Mouse (Mus musculus) stomach, embryonic 14.5 days (tissue): ENCODE measurements at regions not wholly inside any gene's neighbourhood (a gene's known extent, or its start where the extent isn't known, plus 50 kb on each side); places are given as distances from the start of the nearest gene placed in this dataset.

Experiments
- ATAC-seq: fragments of 200-750 bp; cut with Nextera tagmentation; 2 replicates; pipeline ENCODE4 v1.8.0; 2017; ENCODE audit warnings: low read depth, moderate TSS enrichment; ENCODE audit not compliant: insufficient number of reproducible peaks, insufficient read depth, low FRiP score
- H3K27ac ChIP-seq: fragments of 300-500 bp; sonication (generic); 2 replicates; pipeline ENCODE4 v1.5.1; 2014; ENCODE audit warnings: mild to moderate bottlenecking, low read length, moderate library complexity, mixed read lengths
- H3K27me3 ChIP-seq: fragments of 300-500 bp; sonication (generic); 2 replicates; pipeline ENCODE4 v1.6.1; 2014; ENCODE audit warnings: low read length, control low read depth, mixed read lengths; ENCODE audit not compliant: control insufficient read depth, insufficient read depth
- H3K36me3 ChIP-seq: fragments of 300-500 bp; sonication (generic); 2 replicates; pipeline ENCODE4 v1.6.1; 2014; ENCODE audit warnings: mild to moderate bottlenecking, control low read depth, low read length, moderate library complexity, mixed read lengths; ENCODE audit not compliant: control insufficient read depth, insufficient read depth
- H3K4me1 ChIP-seq: fragments of 300-500 bp; sonication (generic); 2 replicates; pipeline ENCODE4 v1.6.1; 2014; ENCODE audit warnings: low read length, control low read depth, mixed read lengths; ENCODE audit not compliant: control insufficient read depth, insufficient read depth
- H3K4me2 ChIP-seq: fragments of 300-500 bp; sonication (generic); replicated peaks from 2 replicates; pipeline ENCODE4 v1.6.1; 2014; ENCODE audit warnings: low read depth, low read length, control low read depth
- H3K4me3 ChIP-seq: fragments of 300-500 bp; sonication (generic); 2 replicates; pipeline ENCODE4 v1.5.1; 2014; ENCODE audit warnings: low read depth, low read length, control low read depth
- H3K9ac ChIP-seq: fragments of 300-500 bp; sonication (generic); replicated peaks from 2 replicates; pipeline ENCODE4 v1.6.1; 2014; ENCODE audit warnings: low read depth, mild to moderate bottlenecking, control low read depth, low read length, moderate library complexity, mixed read lengths
- H3K9me3 ChIP-seq: fragments of 300-500 bp; sonication (generic); 2 replicates; pipeline ENCODE4 v1.6.1; 2016; ENCODE audit warnings: low read depth, low read length, control low read depth; ENCODE audit not compliant: control insufficient read depth
- WGBS: fragments of 180-500 bp; shearing (Covaris S2); extraction: QIAGEN DNeasy Blood & Tissue Kit; methylation state at CpG from one replicate; pipeline ENCODE4 v1.1.7; 2014; 5-methylcytosine and 5-hydroxymethylcytosine counted together

DNA sequence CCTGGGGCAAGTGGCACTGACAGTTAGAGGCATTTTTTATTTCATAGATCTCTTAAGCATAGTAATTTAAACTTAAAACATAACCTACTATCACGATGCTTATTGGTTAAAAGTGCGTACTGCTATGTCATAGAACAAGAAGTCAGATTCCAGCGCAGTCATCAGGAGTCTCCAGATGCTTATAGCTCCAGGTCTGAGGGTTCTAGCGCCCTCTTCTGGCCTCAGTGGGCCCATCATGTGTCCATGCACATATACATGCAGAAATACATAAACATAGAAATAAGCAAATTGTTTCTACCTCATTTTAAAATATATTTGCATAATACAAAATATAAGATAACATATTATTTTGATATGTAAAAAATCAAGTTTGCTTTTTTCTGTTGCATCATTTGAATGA is 1002.8 kb upstream of the Adgrl2 start:
- ATAC-seq: no peak

DNA sequence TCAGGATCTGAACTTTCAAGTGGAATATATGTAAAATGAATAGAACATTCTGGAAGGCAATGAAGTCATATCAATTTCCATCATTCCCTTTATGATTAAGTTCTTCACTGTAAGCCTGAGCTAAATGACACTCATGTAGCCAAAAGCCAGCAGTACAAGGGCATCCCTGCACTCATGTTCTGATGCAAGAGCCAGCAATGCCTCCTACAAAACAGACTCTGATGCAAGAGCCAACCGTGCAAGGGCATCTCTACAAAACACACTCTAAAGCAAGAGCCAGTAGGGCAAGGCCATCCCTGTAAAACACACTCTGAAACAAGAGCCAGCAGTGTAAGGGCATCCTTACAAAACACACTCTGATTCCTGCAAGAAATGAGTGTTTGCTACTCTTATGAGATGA is 997.4 kb upstream of the Adgrl2 start:
- Histone ChIP-seq H3K9me3 (no peaks in the 10 kb centered on the region), H3K9ac (no peak overlapping the region), H3K4me1 (no peaks in the 10 kb centered on the region), H3K4me2 (no peak overlapping the region), H3K27ac (no peak overlapping the region), H3K4me3 (no peak overlapping the region), H3K27me3 (no peaks in the 10 kb centered on the region), H3K36me3 (no peaks in the 10 kb centered on the region)
- no peak for ATAC-seq
- WGBS: 76% methylated on average over 1 of the region's 1 CpGs

More for the DNA sequence above, 1002.8 kb upstream of the Adgrl2 start:
- no peak overlapping the region for H3K27ac ChIP-seq
- no peak overlapping the region for H3K4me3 ChIP-seq
- H3K4me2 ChIP-seq: no peak overlapping the region
- 62% methylated on average over 4 of the region's 4 CpGs for WGBS
- H3K36me3 ChIP-seq: no peaks in the 10 kb centered on the region
- H3K4me1 ChIP-seq: no peaks in the 10 kb centered on the region
- H3K9me3 ChIP-seq: no peaks in the 10 kb centered on the region
- no peaks in the 10 kb centered on the region for H3K27me3 ChIP-seq
- H3K9ac ChIP-seq: no peak overlapping the region

DNA sequence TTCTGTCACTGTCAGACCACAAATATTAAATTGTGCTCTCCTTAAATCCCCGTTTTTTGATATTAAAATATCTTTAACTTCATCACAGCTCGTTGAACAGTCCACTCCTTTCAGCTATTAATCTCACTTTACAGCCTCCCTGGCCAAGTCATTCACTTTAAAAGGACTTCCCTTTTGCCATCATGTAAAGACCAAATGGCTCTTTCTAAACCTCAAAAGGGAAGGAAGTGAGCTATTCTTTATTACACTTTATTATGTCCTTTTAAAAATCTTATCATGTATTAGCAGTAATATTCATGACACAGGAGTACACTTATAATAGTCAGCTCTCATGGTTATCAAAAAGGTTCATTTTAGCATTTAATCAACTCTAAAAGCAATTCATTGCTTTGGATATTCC is 966.6 kb upstream of the Adgrl2 start:
- 61% methylated on average over 2 of the region's 2 CpGs for WGBS
- no peak overlapping the region for H3K4me2 ChIP-seq
- H3K4me3 ChIP-seq: no peak overlapping the region
- H3K9ac ChIP-seq: no peak overlapping the region
- H3K36me3 ChIP-seq: no peaks in the 10 kb centered on the region
- H3K27me3 ChIP-seq: no peaks in the 10 kb centered on the region
- H3K27ac ChIP-seq: no peak overlapping the region
- no peaks in the 10 kb centered on the region for H3K9me3 ChIP-seq
- ATAC-seq: no peak
- H3K4me1 ChIP-seq: no peaks in the 10 kb centered on the region

DNA sequence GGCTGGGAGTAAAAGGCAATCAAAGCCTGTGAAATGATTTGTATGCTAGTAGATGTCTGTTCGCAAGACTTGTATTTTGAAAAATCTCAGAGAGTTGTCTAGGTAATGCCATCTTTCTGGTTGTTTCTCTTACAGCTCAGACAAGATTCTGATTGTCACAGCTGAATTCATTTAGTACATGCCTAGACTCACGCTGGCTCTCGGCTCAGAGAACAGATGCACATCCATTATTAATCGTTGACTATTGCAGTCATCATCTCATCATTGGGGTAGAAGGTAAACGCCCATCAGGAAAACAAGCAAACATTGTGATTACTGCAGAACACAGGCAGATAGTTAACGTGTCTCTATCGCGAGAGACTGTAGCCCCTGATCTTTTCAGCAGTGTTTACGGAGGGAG is 945.8 kb upstream of the Adgrl2 start:
- 78% methylated on average over 9 of the region's 9 CpGs for WGBS
- no peak overlapping the region for H3K4me2 ChIP-seq
- H3K9ac ChIP-seq: no peak overlapping the region
- H3K4me1 ChIP-seq: no peaks in the 10 kb centered on the region
- H3K27me3 ChIP-seq: no peaks in the 10 kb centered on the region
- no peak overlapping the region for H3K27ac ChIP-seq
- no peaks in the 10 kb centered on the region for H3K9me3 ChIP-seq
- no peak for ATAC-seq
- no peaks in the 10 kb centered on the region for H3K36me3 ChIP-seq
- H3K4me3 ChIP-seq: no peak overlapping the region

DNA sequence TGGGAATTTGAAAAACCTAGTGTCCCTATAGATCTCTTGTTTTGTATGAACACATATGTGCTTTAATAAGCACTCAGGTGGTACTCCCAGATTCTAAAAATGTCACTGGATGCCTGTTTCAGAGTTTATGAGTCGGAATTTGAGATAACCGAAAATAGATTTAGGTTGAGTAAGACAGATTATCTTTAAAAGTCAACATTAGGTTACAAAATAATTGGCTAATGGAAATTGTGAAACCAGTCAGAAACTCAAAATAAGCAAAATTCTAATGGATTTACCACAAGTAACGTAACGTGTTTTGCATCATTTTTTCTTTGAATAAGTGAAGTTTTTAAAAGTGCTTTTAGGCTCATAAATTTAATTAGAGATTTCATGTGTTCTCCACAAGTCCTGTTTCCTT is 944.5 kb upstream of the Adgrl2 start:
- no peak for ATAC-seq
- no peaks in the 10 kb centered on the region for H3K27me3 ChIP-seq
- no peaks in the 10 kb centered on the region for H3K4me1 ChIP-seq
- WGBS: 76% methylated on average over 4 of the region's 4 CpGs
- H3K9me3 ChIP-seq: no peaks in the 10 kb centered on the region
- no peaks in the 10 kb centered on the region for H3K36me3 ChIP-seq
- no peak overlapping the region for H3K9ac ChIP-seq
- H3K27ac ChIP-seq: no peak overlapping the region
- H3K4me2 ChIP-seq: no peak overlapping the region
- no peak overlapping the region for H3K4me3 ChIP-seq

DNA sequence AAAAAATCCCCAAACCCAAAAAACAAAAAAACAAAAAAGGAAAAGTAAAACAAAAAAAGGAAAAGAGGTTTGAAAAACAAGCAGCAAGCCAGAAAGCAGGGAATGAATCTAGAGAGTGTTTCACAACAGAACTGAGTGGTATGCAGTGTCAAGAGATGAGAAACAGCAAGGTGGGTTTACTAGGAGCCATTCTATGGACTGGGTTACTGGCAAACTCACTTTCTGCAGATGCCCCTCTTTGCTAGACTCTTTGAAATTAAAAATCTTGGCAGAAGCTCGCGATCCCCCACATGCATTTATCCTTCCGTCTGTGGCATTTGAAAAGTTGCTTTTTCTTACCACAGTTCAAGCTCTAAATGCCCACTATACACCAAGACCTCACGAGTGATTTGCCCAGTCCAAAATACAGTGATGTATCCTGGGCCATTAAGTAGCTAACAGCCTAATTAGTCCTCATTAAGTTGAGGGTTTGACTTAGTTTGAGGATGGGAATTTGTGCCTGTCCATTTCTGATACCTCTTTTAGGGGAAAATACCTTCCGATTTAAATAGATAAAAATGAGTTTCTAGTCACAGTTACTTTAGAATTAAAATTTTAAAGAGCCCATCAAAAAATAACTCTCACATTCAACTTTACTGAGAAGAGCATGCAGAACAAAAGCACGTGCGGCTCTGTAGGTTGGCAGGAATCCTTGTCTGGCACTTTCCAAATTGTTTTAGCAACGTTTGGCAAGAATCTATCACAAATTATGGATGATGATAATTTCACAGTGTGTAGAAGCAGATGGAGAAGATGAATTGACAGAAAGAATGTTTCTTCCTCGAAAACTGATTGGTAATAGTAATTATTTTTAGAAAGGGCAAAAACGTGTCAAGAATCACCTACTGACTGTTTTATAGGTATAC is 938.4 kb upstream of the Adgrl2 start:
- no peak overlapping the region for H3K4me3 ChIP-seq
- H3K4me2 ChIP-seq: no peak overlapping the region
- WGBS: 77% methylated on average over 10 of the region's 10 CpGs
- ATAC-seq: no peak
- no peaks in the 10 kb centered on the region for H3K36me3 ChIP-seq
- H3K27ac ChIP-seq: no peak overlapping the region
- H3K9me3 ChIP-seq: no peaks in the 10 kb centered on the region
- no peak overlapping the region for H3K9ac ChIP-seq
- no peaks in the 10 kb centered on the region for H3K4me1 ChIP-seq
- H3K27me3 ChIP-seq: no peaks in the 10 kb centered on the region

DNA sequence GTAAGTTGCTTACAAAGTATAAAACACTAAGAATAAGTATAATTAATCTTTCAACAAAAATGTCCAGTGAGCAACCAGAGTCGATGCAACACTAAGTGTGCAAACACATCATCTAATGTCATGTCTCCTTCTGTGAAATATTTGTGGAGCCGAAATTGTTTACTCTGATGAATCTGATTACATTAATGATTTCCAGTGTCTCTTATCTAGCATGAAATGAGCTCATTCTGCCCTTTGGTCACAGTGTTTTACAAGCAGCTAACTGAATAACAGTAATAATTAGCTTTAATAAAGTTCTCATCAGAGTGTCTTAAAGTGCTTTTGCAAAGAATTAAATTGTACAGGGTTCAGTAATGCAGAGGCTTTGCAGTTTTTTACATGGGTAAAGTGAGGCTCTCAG is 929.9 kb upstream of the Adgrl2 start:
- Histone ChIP-seq H3K27me3 (no peaks in the 10 kb centered on the region), H3K4me3 (no peak overlapping the region), H3K4me2 (no peak overlapping the region), H3K36me3 (no peaks in the 10 kb centered on the region), H3K4me1 (no peaks in the 10 kb centered on the region), H3K27ac (no peak overlapping the region), H3K9me3 (no peaks in the 10 kb centered on the region), H3K9ac (no peak overlapping the region)
- WGBS: 34% methylated on average over 2 of the region's 2 CpGs
- no peak for ATAC-seq

DNA sequence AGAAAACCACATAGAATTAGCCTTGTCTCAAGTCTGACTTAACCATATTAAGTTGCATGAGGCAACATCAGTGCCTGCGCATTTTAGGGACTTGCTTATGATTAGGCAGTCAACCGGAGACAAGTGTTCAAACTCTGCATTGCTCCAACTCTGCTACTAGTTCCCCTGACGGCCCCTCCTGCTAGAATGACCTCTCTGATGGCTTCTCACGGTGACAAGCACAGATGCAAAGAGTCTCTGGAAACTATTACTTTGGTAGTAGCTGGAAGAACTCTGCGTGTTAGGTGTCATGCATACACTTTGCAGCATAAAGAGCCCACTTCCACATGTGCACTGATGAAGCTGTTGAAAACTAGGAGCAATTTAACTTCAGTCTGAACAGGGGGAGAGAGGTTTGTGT is 927.8 kb upstream of the Adgrl2 start:
- Histone ChIP-seq H3K4me1 (no peaks in the 10 kb centered on the region), H3K27ac (no peak overlapping the region), H3K4me3 (no peak overlapping the region), H3K4me2 (no peak overlapping the region), H3K9ac (no peak overlapping the region), H3K36me3 (no peaks in the 10 kb centered on the region), H3K9me3 (no peaks in the 10 kb centered on the region), H3K27me3 (no peaks in the 10 kb centered on the region)
- WGBS: 65% methylated on average over 5 of the region's 5 CpGs
- no peak for ATAC-seq

DNA sequence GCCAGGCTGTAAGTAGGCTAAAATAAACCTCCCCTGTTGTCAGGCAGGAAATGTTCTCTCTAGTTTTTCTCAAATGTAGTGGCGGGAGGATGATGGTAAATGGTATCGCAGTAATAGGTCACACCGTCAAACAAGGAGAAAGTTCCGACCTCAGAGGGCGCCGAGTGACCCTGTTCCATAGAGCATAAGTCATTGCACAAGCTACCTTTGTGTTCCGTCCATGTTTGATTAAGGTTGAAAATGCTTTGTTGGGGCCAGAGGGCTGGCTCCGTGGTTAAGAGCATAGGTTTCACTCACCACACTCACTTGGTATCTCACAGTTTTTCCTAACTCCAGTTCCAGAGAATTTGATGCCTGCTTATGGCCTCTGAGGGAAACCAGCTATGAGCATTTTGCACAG is 920.4 kb upstream of the Adgrl2 start:
- Histone ChIP-seq H3K4me1 (no peaks in the 10 kb centered on the region), H3K4me2 (no peak overlapping the region), H3K9ac (no peak overlapping the region), H3K27me3 (no peaks in the 10 kb centered on the region), H3K9me3 (no peaks in the 10 kb centered on the region), H3K27ac (no peak overlapping the region), H3K36me3 (no peaks in the 10 kb centered on the region), H3K4me3 (no peak overlapping the region)
- ATAC-seq: no peak
- 83% methylated on average over 8 of the region's 8 CpGs for WGBS
